27 mouse cellular contexts compared by ENCODE assay signal in genomic region chr2:154723473-154723872, GRCm38 (mm10). TPM values are rescaled to one million over a fixed set of nuclear protein-coding genes. Genes with fewer than 3 reads are reported as not detected.
A peak's percentile ranks its signal among the peaks of the same experiment; 100 is the strongest.
DNase-seq lines count a peak whose midpoint lies in the region; ATAC-seq and TF ChIP-seq lines count a peak whose summit lies in the region.
"Had no signal": no experiment of that assay in that cellular context is flagged by ENCODE, and none has a peak within 500 bp of the region (broad histone marks: within the 10 kb centered on the region; RNA-seq: fewer than 3 reads in every experiment).

No protein-coding gene starts in this region.

- 70% methylated on average over 4 of the region's 4 CpGs for WGBS in kidney, postnatal 0 days
- WGBS in kidney, embryonic 15.5 days = 66% methylated on average over 4 of the region's 4 CpGs
- 87% methylated on average over 4 of the region's 4 CpGs for WGBS in midbrain, embryonic 15.5 days

- peak; percentile 53 for DNase-seq in kidney, postnatal 0 days (ENCODE audit: low spot score)
- DNase-seq in kidney, postnatal 14 days = peak; percentile 31
- no peak for DNase-seq in kidney, adult 11 months
- peak; percentile 18 for DNase-seq in lung, postnatal 10 days
- no peak for DNase-seq in lung, postnatal 36 days
- DNase-seq: adrenal gland, adult 2 months; adrenal gland, postnatal 10 days; adrenal gland, postnatal 25 days; cerebellum, adult 11 months; cerebellum, adult 18-20 months; cerebellum, adult 8-10 months; cerebellum, adult 9-11 months; cerebellum, postnatal 14 days; cerebellum, postnatal 36 days; embryo, embryonic 11 days had no signal

- H3K4me3 ChIP-seq in kidney, postnatal 0 days (replicated peaks; ENCODE audit: low read depth, low read length) = no peak overlapping the region
- H3K4me3 ChIP-seq in kidney, embryonic 15.5 days (replicated peaks) = no peak overlapping the region
- no peak overlapping the region for H3K4me3 ChIP-seq in myocyte
- no peak overlapping the region for H3K4me3 ChIP-seq in midbrain, embryonic 15.5 days
- H3K4me3 ChIP-seq: embryonic facial prominence, embryonic 13.5 days; embryonic facial prominence, embryonic 15.5 days; erythroblast, embryonic 14.5 days; forebrain, embryonic 10.5 days; forebrain, embryonic 12.5 days had no signal

- H3K9ac ChIP-seq in kidney, postnatal 0 days (ENCODE audit: low read depth, low read length) = no peak overlapping the region
- no peak overlapping the region for H3K9ac ChIP-seq in kidney, embryonic 15.5 days
- no peak overlapping the region for H3K9ac ChIP-seq in midbrain, embryonic 15.5 days
- H3K9ac ChIP-seq: embryonic facial prominence, embryonic 13.5 days; embryonic facial prominence, embryonic 15.5 days; forebrain, embryonic 12.5 days had no signal

- no peaks in the 10 kb centered on the region for H3K36me3 ChIP-seq in kidney, postnatal 0 days (ENCODE audit: insufficient read depth, low read length)
- no peaks in the 10 kb centered on the region for H3K36me3 ChIP-seq in kidney, embryonic 15.5 days
- no peaks in the 10 kb centered on the region for H3K36me3 ChIP-seq in myocyte (ENCODE audit: control insufficient read depth, insufficient read depth)
- no peaks in the 10 kb centered on the region for H3K36me3 ChIP-seq in midbrain, embryonic 15.5 days (replicated peaks)
- H3K36me3 ChIP-seq: embryonic facial prominence, embryonic 13.5 days; embryonic facial prominence, embryonic 15.5 days; forebrain, embryonic 10.5 days; forebrain, embryonic 12.5 days had no signal

- no peak overlapping the region for H3ac ChIP-seq in myocyte (ENCODE audit: control insufficient read depth, insufficient read length)

- no peaks in the 10 kb centered on the region for H3K79me2 ChIP-seq in myocyte (ENCODE audit: control insufficient read depth, insufficient read depth)

- no peak for TF ChIP-seq POLR2A in myocyte (IDR thresholded peaks at IDR 0.05; ENCODE audit: insufficient read length, low read depth)

- H3K27ac ChIP-seq in kidney, postnatal 0 days = no peak overlapping the region
- H3K27ac ChIP-seq in kidney, embryonic 15.5 days = no peak overlapping the region
- H3K27ac ChIP-seq in midbrain, embryonic 15.5 days = no peak overlapping the region
- H3K27ac ChIP-seq: embryonic facial prominence, embryonic 13.5 days; embryonic facial prominence, embryonic 15.5 days; forebrain, embryonic 10.5 days; forebrain, embryonic 12.5 days had no signal

- no peaks in the 10 kb centered on the region for H3K9me3 ChIP-seq in kidney, postnatal 0 days (replicated peaks; ENCODE audit: low read length)
- H3K9me3 ChIP-seq in kidney, embryonic 15.5 days (replicated peaks) = no peaks in the 10 kb centered on the region
- no peaks in the 10 kb centered on the region for H3K9me3 ChIP-seq in midbrain, embryonic 15.5 days
- H3K9me3 ChIP-seq: embryonic facial prominence, embryonic 13.5 days; embryonic facial prominence, embryonic 15.5 days; forebrain, embryonic 10.5 days; forebrain, embryonic 12.5 days had no signal

- ATAC-seq in kidney, postnatal 0 days (replicated peaks; ENCODE audit: low FRiP score, low read depth) = no peak
- no peak for ATAC-seq in kidney, embryonic 15.5 days (replicated peaks; ENCODE audit: low FRiP score)
- ATAC-seq in midbrain, embryonic 15.5 days (replicated peaks) = no peak
- ATAC-seq: forebrain, embryonic 14.5 days had no signal

- H3K4me1 ChIP-seq in kidney, postnatal 0 days (replicated peaks; ENCODE audit: insufficient read depth, low read length) = no peaks in the 10 kb centered on the region
- H3K4me1 ChIP-seq in kidney, embryonic 15.5 days = peaks cover 25% of the 10 kb centered on the region
- H3K4me1 ChIP-seq in midbrain, embryonic 15.5 days = peaks cover 7% of the 10 kb centered on the region
- H3K4me1 ChIP-seq: embryonic facial prominence, embryonic 15.5 days had no signal

- no peak for TF ChIP-seq CTCF in kidney, postnatal 0 days (IDR thresholded peaks at IDR 0.05; ENCODE audit: low read depth)

- no peak overlapping the region for H3K4me2 ChIP-seq in kidney, postnatal 0 days (ENCODE audit: low read length)
- H3K4me2 ChIP-seq in kidney, embryonic 15.5 days = no peak overlapping the region
- H3K4me2 ChIP-seq in myocyte (ENCODE audit: low read depth) = no peak overlapping the region
- no peak overlapping the region for H3K4me2 ChIP-seq in midbrain, embryonic 15.5 days
- H3K4me2 ChIP-seq: embryonic facial prominence, embryonic 13.5 days; embryonic facial prominence, embryonic 15.5 days; forebrain, embryonic 12.5 days had no signal

- no peaks in the 10 kb centered on the region for H3K27me3 ChIP-seq in kidney, postnatal 0 days (ENCODE audit: insufficient read depth, low read length)
- 0 out of 2 replicates have a peak, but pooled peaks cover 2% of the 10 kb centered on the region for H3K27me3 ChIP-seq in kidney, embryonic 15.5 days
- H3K27me3 ChIP-seq in myocyte (ENCODE audit: control insufficient read depth, insufficient read depth, insufficient read length) = no peaks in the 10 kb centered on the region
- H3K27me3 ChIP-seq in midbrain, embryonic 15.5 days (replicated peaks) = no peaks in the 10 kb centered on the region
- H3K27me3 ChIP-seq: embryonic facial prominence, embryonic 13.5 days; embryonic facial prominence, embryonic 15.5 days; forebrain, embryonic 12.5 days had no signal

TF ChIP-seq in myocyte, 11 proteins besides CTCF, POLR2A, EP300 and RAD21:
- TF ChIP-seq SRF (IDR thresholded peaks at IDR 0.05; ENCODE audit: control insufficient read depth, insufficient read length, low read depth) (no peak), CEBPB (IDR thresholded peaks at IDR 0.05; ENCODE audit: insufficient read depth, poor library complexity, severe bottlenecking) (no peak), MYOG (IDR thresholded peaks at IDR 0.05; ENCODE audit: control insufficient read depth in 1 of 3, insufficient read depth in 1 of 3, insufficient read length in 2 of 3, low read depth in 2 of 3) (peak in 2 of 3 experiments; percentile 46 to 61), MYOD1 (IDR thresholded peaks at IDR 0.05; ENCODE audit: control insufficient read depth in 1 of 3, insufficient read length in 2 of 3, low read depth in 2 of 3) (peak in 1 of 3 experiments; percentile 10)
TF ChIP-seq in myocyte: peak in this region for 2.

RNA-seq across cellular contexts. Expression of gene Gm14214, which starts 46.4 kb away (rescaled TPM):
- not detected in 2 replicates for polyA plus RNA-seq in kidney, postnatal 0 days (2015; fragmentation: Nextera tagmentation; extraction: Ambion mirVana)
- not detected in 2 replicates for polyA plus RNA-seq in kidney, embryonic 15.5 days (2015; fragmentation: Nextera tagmentation; extraction: Ambion mirVana)
- not detected for polyA plus RNA-seq in myocyte (2012; fragmentation: generic; extraction: Trizol)
- polyA plus RNA-seq in midbrain, embryonic 15.5 days (2015; fragmentation: Nextera tagmentation; extraction: Ambion mirVana) = not detected in 2 replicates
- polyA plus RNA-seq: adrenal gland, adult 2 months; brain, embryonic 14.5 days; C2C12; embryonic facial prominence, embryonic 11.5 days; embryonic facial prominence, embryonic 13.5 days; embryonic facial prominence, embryonic 15.5 days; erythroblast, embryonic 14.5 days; forebrain, embryonic 10.5 days; forebrain, embryonic 12.5 days; forebrain, embryonic 14.5 days had no signal

Comparison
In these comparisons a context has a peak if more than half of its experiments do, and no peak if none do; other contexts are left out.
1. DNase-seq: peak in kidney, postnatal 0 days (single experiment), kidney, postnatal 14 days (single experiment) and lung, postnatal 10 days (single experiment); none in kidney, adult 11 months (single experiment) and lung, postnatal 36 days (single experiment).